Mouse (Mus musculus) CH12.LX (cell line): ENCODE data around the gene Mesd. TPM values are rescaled to one million over a fixed set of nuclear protein-coding genes. Genes with fewer than 3 reads are reported as not detected.

Experiments used
- DNase-seq: peaks from one replicate; pipeline ENCODE4 v3.0.0-alpha.2; 2013; ENCODE audit errors: extremely low read depth
- H3K27ac ChIP-seq: 2 replicates; pipeline ENCODE4 v1.5.1; 2012; ENCODE audit warnings: low read depth, mild to moderate bottlenecking, control low read depth, moderate library complexity; ENCODE audit not compliant: insufficient read depth
- H3K27me3 ChIP-seq: replicated peaks from 2 replicates; pipeline ENCODE3; 2012; ENCODE audit warnings: inconsistent platforms
- H3K36me3 ChIP-seq, 2 experiments: replicated peaks in 1 of 2; 2 replicates each; pipeline versions ENCODE3 to v1.6.1; 2012; ENCODE audit warnings: inconsistent platforms in 1 of 2, low read length in 1 of 2, mild to moderate bottlenecking in 1 of 2, mixed read lengths in 1 of 2, moderate library complexity in 1 of 2; ENCODE audit not compliant: control insufficient read depth in 1 of 2, insufficient read depth in 1 of 2
- H3K4me1 ChIP-seq, 2 experiments: 2 replicates each; pipeline ENCODE4 v1.6.1; 2012; ENCODE audit warnings: inconsistent platforms in 1 of 2, moderate library complexity in 1 of 2; ENCODE audit not compliant: insufficient read depth in 2 of 2, control insufficient read depth in 1 of 2
- H3K4me2 ChIP-seq: 2 replicates; pipeline ENCODE4 v1.6.1; 2012; ENCODE audit warnings: low read depth, mild to moderate bottlenecking, control low read depth; ENCODE audit not compliant: poor library complexity, insufficient read depth, severe bottlenecking
- H3K4me3 ChIP-seq, 3 experiments: fragments of 150-350 bp in 1 of 3; sonication (generic) in 1 of 3; replicated peaks in 1 of 3; 2 replicates each; pipeline versions ENCODE3 to v1.5.1; 2011 to 2012; ENCODE audit warnings: low read depth in 2 of 3, low read length in 2 of 3, mild to moderate bottlenecking in 2 of 3, moderate library complexity in 2 of 3, control low read depth in 1 of 3, improper control_type of control experiment in 1 of 3, inconsistent platforms in 1 of 3, mixed read lengths in 1 of 3; ENCODE audit not compliant: poor library complexity in 1 of 3
- H3K79me2 ChIP-seq: replicated peaks from 2 replicates; pipeline ENCODE4 v1.6.1; 2012; ENCODE audit warnings: mild to moderate bottlenecking, moderate library complexity; ENCODE audit not compliant: control insufficient read depth, poor library complexity, insufficient read depth, severe bottlenecking; ENCODE audit errors: extremely low read depth
- H3K9ac ChIP-seq: 2 replicates; pipeline ENCODE4 v1.6.1; 2012; ENCODE audit warnings: low read depth, mild to moderate bottlenecking, control low read depth, moderate library complexity; ENCODE audit not compliant: insufficient read depth
- H3K9me3 ChIP-seq: replicated peaks from 2 replicates; pipeline ENCODE3; 2012; ENCODE audit warnings: low read length, inconsistent platforms, mixed read lengths
- CHD1 ChIP-seq: IDR thresholded peaks from 2 replicates; pipeline ENCODE4 v1.6.1; 2012; ENCODE audit warnings: low read depth, low read length, improper control_type of control experiment, inconsistent platforms
- CHD2 ChIP-seq: IDR thresholded peaks from 2 replicates; pipeline ENCODE4 v1.6.1; 2011; ENCODE audit warnings: low read length, improper control_type of control experiment
- CTCF ChIP-seq, 2 experiments: IDR thresholded peaks in 1 of 2; conservative IDR thresholded peaks in 1 of 2; 2 replicates each; pipeline ENCODE4 v1.5.1; 2011 to 2012; ENCODE audit warnings: low read depth in 2 of 2, low read length in 2 of 2, improper control_type of control experiment in 1 of 2, inconsistent platforms in 1 of 2, mild to moderate bottlenecking in 1 of 2, moderate library complexity in 1 of 2
- E2F4 ChIP-seq: IDR thresholded peaks from 2 replicates; pipeline ENCODE4 v1.6.1; 2011; ENCODE audit warnings: low read depth, low read length, improper control_type of control experiment; ENCODE audit not compliant: insufficient replicate concordance
- ELF1 ChIP-seq: IDR thresholded peaks from 2 replicates; pipeline ENCODE4 v1.6.1; 2014; ENCODE audit warnings: low read depth, mild to moderate bottlenecking, inconsistent platforms, low read length, improper control_type of control experiment
- HCFC1 ChIP-seq: IDR thresholded peaks from 2 replicates; pipeline ENCODE4 v1.6.1; 2012; ENCODE audit warnings: low read depth, mild to moderate bottlenecking, inconsistent platforms, low read length, improper control_type of control experiment
- JUND ChIP-seq: conservative IDR thresholded peaks from 2 replicates; pipeline ENCODE4 v1.6.1; 2011; ENCODE audit warnings: low read depth, low read length, improper control_type of control experiment
- MAFK ChIP-seq: IDR thresholded peaks from 2 replicates; pipeline ENCODE4 v1.6.1; 2011; ENCODE audit warnings: low read length, improper control_type of control experiment; ENCODE audit not compliant: insufficient replicate concordance
- MAX ChIP-seq: IDR thresholded peaks from 2 replicates; pipeline ENCODE4 v1.6.1; 2011; ENCODE audit warnings: low read length, improper control_type of control experiment
- MXI1 ChIP-seq: IDR thresholded peaks from 2 replicates; pipeline ENCODE4 v1.6.1; 2011; ENCODE audit warnings: mild to moderate bottlenecking, low read depth, low read length, improper control_type of control experiment
- NELFE ChIP-seq: IDR thresholded peaks from 2 replicates; pipeline ENCODE4 v1.6.1; 2011; ENCODE audit warnings: low read depth, low read length, improper control_type of control experiment
- NRF1 ChIP-seq: IDR thresholded peaks from 2 replicates; pipeline ENCODE4 v1.6.1; 2014; ENCODE audit warnings: low read depth, mild to moderate bottlenecking, inconsistent platforms, low read length, improper control_type of control experiment, moderate library complexity
- POLR2A ChIP-seq: IDR thresholded peaks from 2 replicates; pipeline ENCODE4 v1.6.1; 2011; ENCODE audit warnings: low read depth, mild to moderate bottlenecking, improper control_type of control experiment, low read length
- SIN3A ChIP-seq: IDR thresholded peaks from 2 replicates; pipeline ENCODE4 v1.6.1; 2012; ENCODE audit warnings: low read length, improper control_type of control experiment, inconsistent platforms
- TBP ChIP-seq: conservative IDR thresholded peaks from 2 replicates; pipeline ENCODE4 v1.6.1; 2011; ENCODE audit warnings: low read depth, low read length, improper control_type of control experiment
- UBTF ChIP-seq: IDR thresholded peaks from 2 replicates; pipeline ENCODE4 v1.6.1; 2012; ENCODE audit warnings: low read depth, mild to moderate bottlenecking, inconsistent platforms, low read length, improper control_type of control experiment, moderate library complexity
- ZC3H11A ChIP-seq: IDR thresholded peaks from 2 replicates; pipeline ENCODE4 v1.6.1; 2012; ENCODE audit warnings: low read depth, mild to moderate bottlenecking, inconsistent platforms, low read length, improper control_type of control experiment
- ZKSCAN1 ChIP-seq: IDR thresholded peaks from 2 replicates; pipeline ENCODE4 v1.6.1; 2012; ENCODE audit warnings: low read depth, inconsistent platforms, low read length, improper control_type of control experiment, borderline replicate concordance
- ZMIZ1 ChIP-seq: IDR thresholded peaks from 2 replicates; pipeline ENCODE4 v1.6.1; 2012; ENCODE audit warnings: low read depth, mild to moderate bottlenecking, inconsistent platforms, low read length, improper control_type of control experiment
- dilution Hi-C: fragments of 300-500 bp; cut with MboI; formaldehyde crosslinking; loops from 2 replicates; pipeline ENCODE4 v1.14.3; 2020; ENCODE audit warnings: low sequenced_read_pairs; ENCODE audit not compliant: extremely low pct_unique_long_range_greater_than_20kb, extremely low pct_ligation_motif_present
- in situ Hi-C: fragments of 300-500 bp; cut with MboI; formaldehyde crosslinking; loops from 3 replicates; pipeline ENCODE4 v1.14.3; 2019; ENCODE audit warnings: low sequenced_read_pairs, low pct_ligation_motif_present, low pct_unique_long_range_greater_than_20kb, mixed read lengths
- polyA plus RNA-seq: library from polyadenylated mRNA; unstranded; fragments of >175 nt; gene quantifications from 2 replicates; pipeline ENCODE4 v1.2.1, GENCODE M21; 2012; ENCODE audit warnings: low read depth; ENCODE audit not compliant: insufficient read length
- total RNA-seq, 2 experiments: library from RNA; depleted of rRNA; stranded (reverse); fragments of 300-350 nt in 1 of 2; fragments of >200 nt in 1 of 2; gene quantifications; 2 replicates each; pipeline ENCODE4 v1.2.3; 2012 to 2014

Gene Mesd
- total and polyA plus RNA-seq, 3 experiments: 33.4 to 67.6 (median 40.6) TPM

- in situ Hi-C loops (loop anchor here (5.0 to 25.0 kb wide), 2 partner anchors 38 to 223 kb away; no protein-coding TSS in a partner anchor), dilution Hi-C loops (no loop called here)
- Histone ChIP-seq H3K4me1 (peaks cover 8 to 48% of the 10 kb centered on the region in 2 experiments), H3K9ac (peak overlapping the region; percentile 71; the same call in 1 of the 2 replicates), H3K79me2 (peaks cover 18% of the 10 kb centered on the region), H3K27ac (no peak overlapping the region), H3K4me2 (peak overlapping the region; percentile 32), H3K36me3 (peaks cover 0 to 12% of the 10 kb centered on the region in 2 experiments), H3K27me3 (no peaks in the 10 kb centered on the region), H3K4me3 (peak overlapping the region; percentile 60 to 80 (median 72)), H3K9me3 (peaks cover 12% of the 10 kb centered on the region)
- DNase-seq: no peak
- TF ChIP-seq E2F4: no peak
- no peak for TF ChIP-seq UBTF
- no peak for TF ChIP-seq CTCF (conservative IDR thresholded peaks at IDR 0.05 in 1 of 2, IDR thresholded peaks at IDR 0.05 in 1 of 2; ENCODE audit: low read depth in 2 of 2, low read length in 2 of 2)
- no peak for TF ChIP-seq MXI1
- no peak for TF ChIP-seq ZC3H11A
- TF ChIP-seq TBP: no peak
- TF ChIP-seq ELF1: no peak
- TF ChIP-seq ZMIZ1: no peak
- no peak for TF ChIP-seq CHD1
- TF ChIP-seq CHD2: no peak
- no peak for TF ChIP-seq NELFE
- no peak for TF ChIP-seq MAFK
- TF ChIP-seq HCFC1: no peak
- TF ChIP-seq SIN3A: no peak
- TF ChIP-seq ZKSCAN1: no peak
These were observed 761 bp downstream of the Mesd start for GRCm38 (mm10) chr7:83884921-83885532.

DNA sequence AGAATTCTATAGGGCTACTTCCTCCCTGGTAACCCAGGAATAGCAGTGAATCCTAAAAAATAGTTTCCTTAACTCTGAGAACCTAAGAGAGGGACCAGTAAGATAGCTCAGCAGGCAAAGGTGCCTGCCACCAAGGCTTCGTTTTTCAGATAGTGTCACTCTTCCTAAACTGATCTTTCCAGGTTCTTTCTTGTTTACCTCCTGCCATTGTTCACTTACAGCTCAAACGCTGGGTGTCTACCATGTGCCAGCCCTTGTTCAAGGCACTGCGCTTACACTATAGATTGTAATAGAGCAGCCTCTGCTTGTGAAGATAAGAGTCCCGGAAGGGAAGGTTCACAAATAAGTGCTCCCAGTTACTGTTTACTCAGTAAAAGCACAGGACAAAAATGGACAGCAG is 1.6 kb downstream of the Mesd start:
- Histone ChIP-seq H3K36me3 (peaks cover 0 to 12% of the 10 kb centered on the region in 2 experiments), H3K27ac (no peak overlapping the region), H3K27me3 (no peaks in the 10 kb centered on the region), H3K4me3 (no peak overlapping the region), H3K4me1 (peaks cover 8 to 44% of the 10 kb centered on the region in 2 experiments), H3K79me2 (peaks cover 18% of the 10 kb centered on the region), H3K4me2 (no peak overlapping the region), H3K9me3 (peaks cover 12% of the 10 kb centered on the region), H3K9ac (no peak overlapping the region)
- in situ Hi-C loops: loop anchor here (25.0 kb wide), 1 partner anchor 224 kb away; no protein-coding TSS in a partner anchor
- dilution Hi-C loops: no loop called here
- no peak for DNase-seq
- TF ChIP-seq POLR2A (no peak), MAX (no peak), TBP (no peak), NRF1 (no peak), ELF1 (no peak), JUND (no peak)
